Mouse (Mus musculus): ENCODE measurements around the gene Gm10591. TPM values are rescaled to one million over a fixed set of nuclear protein-coding genes. Genes with fewer than 3 reads are reported as not detected.
"Not testable (repeated sequence)": the region's sequence is repeated elsewhere in the genome, so short reads cannot be mapped to it uniquely, and the experiment has no call there.

Gm10591 gene
- total RNA-seq (2012; rRNA removed): not detected in 2 replicates
- total RNA-seq (2014; rRNA removed): not detected in 2 replicates
- not detected in 2 replicates for polyA plus RNA-seq (2012; ENCODE audit: insufficient read length, low read depth)

- H3K4me1 ChIP-seq (ENCODE audit: control insufficient read depth in 1 of 2, insufficient read depth in 2 of 2); dilution Hi-C loops (cut with MboI; ENCODE audit: extremely low pct_ligation_motif_present, extremely low pct_unique_long_range_greater_than_20kb, low sequenced_read_pairs); H3K9me3 ChIP-seq (replicated peaks; ENCODE audit: low read length); DNase-seq (ENCODE audit: extremely low read depth); H3K4me2 ChIP-seq (ENCODE audit: insufficient read depth, low read depth, poor library complexity, severe bottlenecking); H3K27ac ChIP-seq (ENCODE audit: insufficient read depth, low read depth); H3K27me3 ChIP-seq (replicated peaks); H3K9ac ChIP-seq (ENCODE audit: insufficient read depth, low read depth); H3K4me3 ChIP-seq (replicated peaks in 1 of 3; ENCODE audit: low read depth in 2 of 3, low read length in 2 of 3, poor library complexity in 1 of 3); in situ Hi-C loops (cut with MboI; ENCODE audit: low pct_ligation_motif_present, low pct_unique_long_range_greater_than_20kb, low sequenced_read_pairs); H3K36me3 ChIP-seq (replicated peaks in 1 of 2; ENCODE audit: control insufficient read depth in 1 of 2, insufficient read depth in 1 of 2, low read length in 1 of 2); H3K79me2 ChIP-seq (replicated peaks; ENCODE audit: control insufficient read depth, extremely low read depth, insufficient read depth, poor library complexity, severe bottlenecking): not testable (repeated sequence)
Measured at GRCm38 (mm10) chr4:42611895-42612294, at the start of gene Gm10591. TSS of gene Gm10591 (plus strand) at chr4:42612195.

- in situ Hi-C loops (cut with MboI; ENCODE audit: low pct_ligation_motif_present, low pct_unique_long_range_greater_than_20kb, low sequenced_read_pairs); H3K4me1 ChIP-seq (ENCODE audit: control insufficient read depth in 1 of 2, insufficient read depth in 2 of 2); DNase-seq (ENCODE audit: extremely low read depth); H3K4me3 ChIP-seq (replicated peaks in 1 of 3; ENCODE audit: low read depth in 2 of 3, low read length in 2 of 3, poor library complexity in 1 of 3); H3K79me2 ChIP-seq (replicated peaks; ENCODE audit: control insufficient read depth, extremely low read depth, insufficient read depth, poor library complexity, severe bottlenecking); H3K36me3 ChIP-seq (replicated peaks in 1 of 2; ENCODE audit: control insufficient read depth in 1 of 2, insufficient read depth in 1 of 2, low read length in 1 of 2); dilution Hi-C loops (cut with MboI; ENCODE audit: extremely low pct_ligation_motif_present, extremely low pct_unique_long_range_greater_than_20kb, low sequenced_read_pairs); H3K27ac ChIP-seq (ENCODE audit: insufficient read depth, low read depth); H3K9ac ChIP-seq (ENCODE audit: insufficient read depth, low read depth); H3K27me3 ChIP-seq (replicated peaks); H3K9me3 ChIP-seq (replicated peaks; ENCODE audit: low read length); H3K4me2 ChIP-seq (ENCODE audit: insufficient read depth, low read depth, poor library complexity, severe bottlenecking): not testable (repeated sequence)
Measured at GRCm38 (mm10) chr4:42629419-42629818, 17.4 kb downstream of the Gm10591 start, which contains the start of gene Gm2564. TSS of gene Gm2564 (plus strand) at chr4:42629719.

- H3K9ac ChIP-seq (ENCODE audit: insufficient read depth, low read depth); H3K27ac ChIP-seq (ENCODE audit: insufficient read depth, low read depth); in situ Hi-C loops (cut with MboI; ENCODE audit: low pct_ligation_motif_present, low pct_unique_long_range_greater_than_20kb, low sequenced_read_pairs); DNase-seq (ENCODE audit: extremely low read depth); H3K4me2 ChIP-seq (ENCODE audit: insufficient read depth, low read depth, poor library complexity, severe bottlenecking); H3K27me3 ChIP-seq (replicated peaks); H3K9me3 ChIP-seq (replicated peaks; ENCODE audit: low read length); H3K4me1 ChIP-seq (ENCODE audit: control insufficient read depth in 1 of 2, insufficient read depth in 2 of 2); H3K79me2 ChIP-seq (replicated peaks; ENCODE audit: control insufficient read depth, extremely low read depth, insufficient read depth, poor library complexity, severe bottlenecking); dilution Hi-C loops (cut with MboI; ENCODE audit: extremely low pct_ligation_motif_present, extremely low pct_unique_long_range_greater_than_20kb, low sequenced_read_pairs); H3K36me3 ChIP-seq (replicated peaks in 1 of 2; ENCODE audit: control insufficient read depth in 1 of 2, insufficient read depth in 1 of 2, low read length in 1 of 2); H3K4me3 ChIP-seq (replicated peaks in 1 of 3; ENCODE audit: low read depth in 2 of 3, low read length in 2 of 3, poor library complexity in 1 of 3): not testable (repeated sequence)
Measured at GRCm38 (mm10) chr4:42654951-42655350, 43.0 kb downstream of the Gm10591 start, which contains the start of gene Ccl27b. TSS of gene Ccl27b (plus strand) at chr4:42655251.

- H3K36me3 ChIP-seq (replicated peaks in 1 of 2; ENCODE audit: control insufficient read depth in 1 of 2, insufficient read depth in 1 of 2, low read length in 1 of 2); H3K4me1 ChIP-seq (ENCODE audit: control insufficient read depth in 1 of 2, insufficient read depth in 2 of 2); H3K9ac ChIP-seq (ENCODE audit: insufficient read depth, low read depth); H3K4me2 ChIP-seq (ENCODE audit: insufficient read depth, low read depth, poor library complexity, severe bottlenecking); in situ Hi-C loops (cut with MboI; ENCODE audit: low pct_ligation_motif_present, low pct_unique_long_range_greater_than_20kb, low sequenced_read_pairs); H3K27me3 ChIP-seq (replicated peaks); H3K79me2 ChIP-seq (replicated peaks; ENCODE audit: control insufficient read depth, extremely low read depth, insufficient read depth, poor library complexity, severe bottlenecking); DNase-seq (ENCODE audit: extremely low read depth); dilution Hi-C loops (cut with MboI; ENCODE audit: extremely low pct_ligation_motif_present, extremely low pct_unique_long_range_greater_than_20kb, low sequenced_read_pairs); H3K27ac ChIP-seq (ENCODE audit: insufficient read depth, low read depth); H3K9me3 ChIP-seq (replicated peaks; ENCODE audit: low read length); H3K4me3 ChIP-seq (replicated peaks in 1 of 3; ENCODE audit: low read depth in 2 of 3, low read length in 2 of 3, poor library complexity in 1 of 3): not testable (repeated sequence)
Measured at GRCm38 (mm10) chr4:42661793-42662192, 49.8 kb downstream of the Gm10591 start, which contains the start of gene Il11ra2. TSS of gene Il11ra2 (minus strand) at chr4:42661893.

Other genes starting within 250 kb of the Gm10591 start
- gene Gm21586, start 172.8 kb upstream of the Gm10591 start, total RNA-seq (2012; rRNA removed): not detected in 2 replicates
- not detected in 2 replicates for gene Gm21586, start 172.8 kb upstream of the Gm10591 start, total RNA-seq (2014; rRNA removed)
- gene Gm21586, start 172.8 kb upstream of the Gm10591 start, polyA plus RNA-seq (2012; ENCODE audit: insufficient read length, low read depth): not detected in 2 replicates
- gene Gm2163, start 145.4 kb upstream of the Gm10591 start, total RNA-seq (2012; rRNA removed): not detected in 2 replicates
- gene Gm2163, start 145.4 kb upstream of the Gm10591 start, total RNA-seq (2014; rRNA removed): not detected in 2 replicates
- gene Gm2163, start 145.4 kb upstream of the Gm10591 start, polyA plus RNA-seq (2012; ENCODE audit: insufficient read length, low read depth): not detected in 2 replicates
- gene Fam205a2, start 84.0 kb upstream of the Gm10591 start, total RNA-seq (2012; rRNA removed): not detected in 2 replicates
- not detected in 2 replicates for gene Fam205a2, start 84.0 kb upstream of the Gm10591 start, total RNA-seq (2014; rRNA removed)
- gene Fam205a2, start 84.0 kb upstream of the Gm10591 start, polyA plus RNA-seq (2012; ENCODE audit: insufficient read length, low read depth): not detected in 2 replicates
- gene Gm2564, start 17.5 kb downstream of the Gm10591 start, total RNA-seq (2012; rRNA removed): not detected in 2 replicates
- gene Gm2564, start 17.5 kb downstream of the Gm10591 start, total RNA-seq (2014; rRNA removed): not detected in 2 replicates
- not detected in 2 replicates for gene Gm2564, start 17.5 kb downstream of the Gm10591 start, polyA plus RNA-seq (2012; ENCODE audit: insufficient read length, low read depth)
- gene Ccl27b, start 43.1 kb downstream of the Gm10591 start, total RNA-seq (2012; rRNA removed): not detected in 2 replicates
- not detected in 2 replicates for gene Ccl27b, start 43.1 kb downstream of the Gm10591 start, total RNA-seq (2014; rRNA removed)
- not detected in 2 replicates for gene Ccl27b, start 43.1 kb downstream of the Gm10591 start, polyA plus RNA-seq (2012; ENCODE audit: insufficient read length, low read depth)
- gene Il11ra2, start 49.7 kb downstream of the Gm10591 start, total RNA-seq (2012; rRNA removed): not detected in 2 replicates
- gene Il11ra2, start 49.7 kb downstream of the Gm10591 start, total RNA-seq (2014; rRNA removed): not detected in 2 replicates
- not detected in 2 replicates for gene Il11ra2, start 49.7 kb downstream of the Gm10591 start, polyA plus RNA-seq (2012; ENCODE audit: insufficient read length, low read depth)
- not detected in 2 replicates for gene 4930578G10Rik, start 123.3 kb downstream of the Gm10591 start, total RNA-seq (2012; rRNA removed)
- gene 4930578G10Rik, start 123.3 kb downstream of the Gm10591 start, total RNA-seq (2014; rRNA removed): not detected in 2 replicates
- gene 4930578G10Rik, start 123.3 kb downstream of the Gm10591 start, polyA plus RNA-seq (2012; ENCODE audit: insufficient read length, low read depth): not detected in 2 replicates
- not detected in 2 replicates for gene Ccl19, start 144.4 kb downstream of the Gm10591 start, total RNA-seq (2012; rRNA removed)
- not detected in 2 replicates for gene Ccl19, start 144.4 kb downstream of the Gm10591 start, total RNA-seq (2014; rRNA removed)
- not detected in 2 replicates for gene Ccl19, start 144.4 kb downstream of the Gm10591 start, polyA plus RNA-seq (2012; ENCODE audit: insufficient read length, low read depth)
- gene Ccl21a, start 161.8 kb downstream of the Gm10591 start, total RNA-seq (2012; rRNA removed): not detected in 2 replicates
- not detected in 2 replicates for gene Ccl21a, start 161.8 kb downstream of the Gm10591 start, total RNA-seq (2014; rRNA removed)
- not detected in 2 replicates for gene Ccl21a, start 161.8 kb downstream of the Gm10591 start, polyA plus RNA-seq (2012; ENCODE audit: insufficient read length, low read depth)
- gene Fam205a1, start 241.7 kb downstream of the Gm10591 start, total RNA-seq (2012; rRNA removed): not detected in 2 replicates
- not detected in 2 replicates for gene Fam205a1, start 241.7 kb downstream of the Gm10591 start, total RNA-seq (2014; rRNA removed)
- not detected in 2 replicates for gene Fam205a1, start 241.7 kb downstream of the Gm10591 start, polyA plus RNA-seq (2012; ENCODE audit: insufficient read length, low read depth)
- not detected in 2 replicates for gene Gm12394, start 244.6 kb downstream of the Gm10591 start, total RNA-seq (2012; rRNA removed)
- not detected in 2 replicates for gene Gm12394, start 244.6 kb downstream of the Gm10591 start, total RNA-seq (2014; rRNA removed)
- not detected in 2 replicates for gene Gm12394, start 244.6 kb downstream of the Gm10591 start, polyA plus RNA-seq (2012; ENCODE audit: insufficient read length, low read depth)

Data from CH12.LX (cell line).